Mouse (Mus musculus) neural tube, embryonic 11.5 days (tissue): Measurements from ENCODE around the gene Kif1a. TPM values are rescaled to one million over a fixed set of nuclear protein-coding genes. Genes with fewer than 3 reads are reported as not detected.

Source experiments
- ATAC-seq: fragments of 200-750 bp; cut with Nextera tagmentation; 2 replicates; pipeline ENCODE4 v1.8.0; 2017; ENCODE audit warnings: moderate number of reproducible peaks, mild to moderate bottlenecking, moderate TSS enrichment, moderate library complexity; ENCODE audit not compliant: insufficient read depth, low FRiP score, low TSS enrichment
- DNase-seq: peaks from one replicate; pipeline ENCODE4 v3.0.0-alpha.2; 2015; ENCODE audit warnings: low spot score
- H3K27ac ChIP-seq: fragments of 300-500 bp; sonication (generic); 2 replicates; pipeline ENCODE4 v1.5.1; 2014; ENCODE audit warnings: low read depth, mild to moderate bottlenecking, low read length
- H3K27me3 ChIP-seq: fragments of 300-500 bp; sonication (generic); 2 replicates; pipeline ENCODE4 v1.6.1; 2014; ENCODE audit warnings: mild to moderate bottlenecking, low read length, mixed read lengths; ENCODE audit not compliant: control insufficient read depth, insufficient read depth
- H3K36me3 ChIP-seq: fragments of 300-500 bp; sonication (generic); 2 replicates; pipeline ENCODE4 v1.6.1; 2014; ENCODE audit warnings: mild to moderate bottlenecking, low read length, moderate library complexity, mixed read lengths; ENCODE audit not compliant: control insufficient read depth, insufficient read depth
- H3K4me1 ChIP-seq: fragments of 300-500 bp; sonication (generic); 2 replicates; pipeline ENCODE4 v1.6.1; 2014; ENCODE audit warnings: low read length, mixed read lengths; ENCODE audit not compliant: control insufficient read depth, insufficient read depth
- H3K4me2 ChIP-seq: fragments of 300-500 bp; sonication (generic); 2 replicates; pipeline ENCODE4 v1.6.1; 2014; ENCODE audit warnings: low read depth, mild to moderate bottlenecking, moderate library complexity
- H3K4me3 ChIP-seq: fragments of 300-500 bp; sonication (generic); 2 replicates; pipeline ENCODE4 v1.5.1; 2014; ENCODE audit warnings: low read depth, low read length
- H3K9ac ChIP-seq: fragments of 300-500 bp; sonication (generic); 2 replicates; pipeline ENCODE4 v1.6.1; 2014; ENCODE audit warnings: mild to moderate bottlenecking, low read length
- H3K9me3 ChIP-seq: fragments of 300-500 bp; sonication (generic); 2 replicates; pipeline ENCODE4 v1.6.1; 2016; ENCODE audit warnings: low read length; ENCODE audit not compliant: control insufficient read depth
- WGBS: fragments of 180-500 bp; shearing (Covaris S2); extraction: QIAGEN DNeasy Blood & Tissue Kit; methylation state at CpG from one replicate; pipeline ENCODE4 v1.1.7; 2014; 5-methylcytosine and 5-hydroxymethylcytosine counted together
- polyA plus RNA-seq: library from polyadenylated mRNA; unstranded; fragments of >200 nt; fragmentation: Nextera tagmentation; extraction: Ambion mirVana; gene quantifications from 2 replicates; pipeline ENCODE4 v1.2.1, GENCODE M21; 2014

Gene Kif1a
- polyA plus RNA-seq, 1 experiment from 2014 or later, result 73.8 TPM

DNA sequence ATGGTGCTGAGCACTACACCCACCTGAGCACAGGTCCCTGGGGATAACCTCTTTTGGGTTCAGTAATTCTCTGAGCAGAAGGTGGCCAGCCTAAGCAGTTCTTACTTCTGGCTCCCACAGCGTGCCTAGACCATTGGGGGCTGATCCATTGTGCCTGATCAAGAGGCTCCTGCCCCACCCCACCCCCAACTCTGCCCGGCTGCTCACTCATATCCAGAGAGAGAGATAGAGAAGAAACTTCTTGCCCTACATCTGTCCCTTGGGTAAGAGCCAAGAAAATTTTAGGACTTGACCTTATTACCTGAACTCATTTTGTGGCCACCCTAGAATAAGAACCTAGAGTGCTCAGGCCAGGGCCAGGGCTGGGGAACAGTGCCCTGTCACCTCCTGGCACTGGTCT, 108.9 kb downstream of the Kif1a start:
- DNase-seq, result no peak
- no peak for ATAC-seq

DNA sequence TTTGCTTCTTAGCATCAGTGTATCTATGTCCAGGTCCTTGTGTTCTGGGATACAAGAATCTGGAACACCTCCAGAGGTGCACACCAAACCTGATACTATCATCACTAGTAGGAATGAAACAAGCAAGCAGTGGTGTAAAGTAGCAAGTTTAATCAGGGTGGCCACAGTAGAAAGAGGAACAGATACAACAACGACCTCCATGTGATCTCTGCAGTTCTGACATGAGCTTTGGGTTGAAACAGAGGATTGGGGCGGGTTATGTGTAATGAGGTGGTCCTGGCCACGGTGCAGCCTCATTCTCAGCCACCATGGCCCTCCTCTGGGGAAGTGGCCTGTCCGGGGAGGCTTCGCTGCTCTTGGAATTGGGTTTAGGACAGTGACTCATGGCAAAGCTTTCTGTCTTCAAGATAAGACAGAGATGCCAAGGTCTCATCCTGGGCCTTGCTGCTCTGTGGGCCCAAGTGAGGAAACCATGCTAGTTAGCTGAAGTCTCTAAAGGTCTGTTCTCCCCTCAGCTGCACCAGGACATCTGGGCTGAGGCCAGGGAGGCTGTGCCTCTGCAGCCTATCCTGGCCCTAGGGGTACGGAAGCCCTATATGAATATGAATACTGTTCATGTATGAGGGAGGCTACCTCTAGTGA, 109.4 kb downstream of the Kif1a start:
- no peak overlapping the region for H3K4me2 ChIP-seq
- H3K9ac ChIP-seq, result no peak overlapping the region
- H3K36me3 ChIP-seq, result no peaks in the 10 kb centered on the region
- no peak for ATAC-seq
- DNase-seq, result no peak
- no peak overlapping the region for H3K4me3 ChIP-seq
- H3K27ac ChIP-seq, result no peak overlapping the region
- no peaks in the 10 kb centered on the region for H3K9me3 ChIP-seq
- H3K27me3 ChIP-seq, result no peaks in the 10 kb centered on the region
- WGBS, result 81% methylated on average over 6 of the region's 6 CpGs
- H3K4me1 ChIP-seq, result no peaks in the 10 kb centered on the region

More for the DNA sequence above, 108.9 kb downstream of the Kif1a start:
- no peaks in the 10 kb centered on the region for H3K9me3 ChIP-seq
- no peaks in the 10 kb centered on the region for H3K36me3 ChIP-seq
- WGBS, result 73% methylated on average over 2 of the region's 2 CpGs
- H3K4me1 ChIP-seq, result no peaks in the 10 kb centered on the region
- no peak overlapping the region for H3K27ac ChIP-seq
- H3K4me2 ChIP-seq, result no peak overlapping the region
- H3K27me3 ChIP-seq, result no peaks in the 10 kb centered on the region
- no peak overlapping the region for H3K9ac ChIP-seq
- no peak overlapping the region for H3K4me3 ChIP-seq

DNA sequence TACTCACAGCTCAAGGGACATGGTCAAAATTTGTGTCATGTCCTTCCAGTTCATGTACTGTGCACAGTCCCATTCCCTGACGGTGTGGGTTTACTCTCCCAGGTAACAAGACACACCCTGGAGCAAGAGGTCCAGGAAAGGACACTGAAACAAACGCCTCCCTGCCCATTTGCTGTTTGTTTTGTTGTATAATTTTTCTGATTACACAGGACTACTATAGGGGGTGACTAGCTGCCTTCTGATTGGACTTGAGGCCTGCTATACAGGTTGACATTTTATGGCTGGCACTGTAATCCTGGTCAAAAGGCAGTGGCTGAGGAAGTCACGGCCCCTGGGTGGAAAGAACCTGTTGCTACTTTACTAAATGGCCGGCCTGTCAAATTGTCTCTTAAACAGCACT, 111.9 kb downstream of the Kif1a start:
- no peak overlapping the region for H3K9ac ChIP-seq
- no peaks in the 10 kb centered on the region for H3K27me3 ChIP-seq
- ATAC-seq (no peak), DNase-seq (no peak)
- no peak overlapping the region for H3K27ac ChIP-seq
- no peaks in the 10 kb centered on the region for H3K4me1 ChIP-seq
- no peaks in the 10 kb centered on the region for H3K9me3 ChIP-seq
- no peaks in the 10 kb centered on the region for H3K36me3 ChIP-seq
- H3K4me2 ChIP-seq, result no peak overlapping the region
- H3K4me3 ChIP-seq, result no peak overlapping the region
- 59% methylated on average over 4 of the region's 4 CpGs for WGBS

DNA sequence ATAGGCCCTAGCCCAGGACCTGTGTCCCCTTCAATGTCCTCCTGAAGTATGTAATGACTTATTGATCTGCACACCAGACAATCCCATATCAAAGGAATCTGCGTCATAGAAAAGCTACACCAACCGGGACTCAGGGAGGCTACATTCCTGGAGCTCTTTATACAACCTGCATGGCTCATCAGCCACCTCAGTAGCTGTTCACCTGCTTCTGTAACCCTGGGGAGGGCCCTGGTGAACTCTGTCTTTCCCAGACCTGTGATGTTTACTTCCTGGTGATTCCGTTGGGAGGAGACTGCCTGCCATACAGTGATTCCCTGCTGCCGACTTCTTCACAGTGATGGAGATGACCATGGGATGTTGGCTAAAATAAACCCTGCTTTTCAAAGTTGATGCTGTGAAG, 112.9 kb downstream of the Kif1a start:
- no peak overlapping the region for H3K4me3 ChIP-seq
- no peaks in the 10 kb centered on the region for H3K9me3 ChIP-seq
- H3K4me2 ChIP-seq, result no peak overlapping the region
- H3K4me1 ChIP-seq, result no peaks in the 10 kb centered on the region
- no peak overlapping the region for H3K27ac ChIP-seq
- no peak overlapping the region for H3K9ac ChIP-seq
- WGBS, result 74% methylated on average over 4 of the region's 4 CpGs
- H3K27me3 ChIP-seq, result no peaks in the 10 kb centered on the region
- DNase-seq, result no peak
- H3K36me3 ChIP-seq, result no peaks in the 10 kb centered on the region
- ATAC-seq, result no peak

DNA sequence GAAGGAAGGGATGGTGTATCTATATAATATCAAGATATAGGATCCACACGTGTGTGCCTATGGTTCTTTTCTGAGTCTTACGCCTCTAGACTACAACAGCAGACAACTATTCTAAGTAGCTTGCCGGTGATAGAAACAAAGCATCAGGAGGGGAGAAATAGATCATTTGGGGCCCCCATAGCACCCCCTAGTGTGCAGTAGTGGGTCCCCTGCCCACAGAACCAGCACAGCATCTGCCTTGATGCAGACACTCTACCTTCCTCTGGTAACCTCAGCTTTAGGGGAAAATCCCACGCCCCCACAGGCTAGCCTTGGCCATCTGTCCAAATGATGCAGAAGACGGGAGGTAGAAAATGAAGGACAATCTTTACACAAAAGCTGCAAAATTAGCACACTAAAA, 116.8 kb downstream of the Kif1a start:
- no peak overlapping the region for H3K9ac ChIP-seq
- DNase-seq (no peak), ATAC-seq (no peak)
- H3K27ac ChIP-seq, result no peak overlapping the region
- H3K4me1 ChIP-seq, result no peaks in the 10 kb centered on the region
- 90% methylated on average over 5 of the region's 5 CpGs for WGBS
- H3K4me3 ChIP-seq, result no peak overlapping the region
- no peaks in the 10 kb centered on the region for H3K27me3 ChIP-seq
- H3K4me2 ChIP-seq, result no peak overlapping the region
- no peaks in the 10 kb centered on the region for H3K9me3 ChIP-seq
- no peaks in the 10 kb centered on the region for H3K36me3 ChIP-seq

DNA sequence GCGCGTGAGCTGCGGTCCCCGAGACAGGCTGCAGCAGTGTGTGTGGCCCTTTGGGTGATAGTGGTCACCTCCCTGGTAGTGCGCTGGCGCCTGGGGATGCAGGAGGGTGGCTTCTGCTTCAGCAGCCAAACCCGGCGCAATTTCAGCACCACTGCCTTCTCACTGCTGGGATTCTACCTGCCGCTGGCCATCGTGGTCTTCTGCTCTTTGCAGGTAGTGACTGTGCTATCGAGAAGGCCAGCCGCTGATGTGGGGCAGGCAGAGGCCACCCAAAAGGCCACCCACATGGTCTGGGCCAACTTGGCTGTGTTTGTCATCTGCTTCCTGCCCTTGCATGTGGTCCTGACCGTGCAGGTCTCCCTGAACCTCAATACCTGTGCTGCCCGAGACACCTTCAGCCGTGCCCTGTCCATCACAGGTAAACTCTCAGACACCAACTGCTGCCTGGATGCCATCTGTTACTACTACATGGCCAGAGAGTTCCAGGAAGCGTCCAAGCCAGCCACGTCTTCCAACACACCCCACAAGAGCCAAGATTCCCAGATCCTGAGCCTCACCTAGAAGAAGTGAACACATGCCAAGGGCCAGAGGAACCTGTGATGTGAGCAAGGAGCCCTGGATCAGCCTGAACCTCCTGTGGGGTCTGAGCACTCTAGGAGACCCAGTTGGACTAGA, 118.7 kb downstream of the Kif1a start:
- Histone ChIP-seq H3K9ac (no peak overlapping the region), H3K4me2 (no peak overlapping the region), H3K27me3 (no peaks in the 10 kb centered on the region), H3K4me1 (no peaks in the 10 kb centered on the region), H3K9me3 (no peaks in the 10 kb centered on the region), H3K36me3 (no peaks in the 10 kb centered on the region), H3K4me3 (no peak overlapping the region), H3K27ac (no peak overlapping the region)
- WGBS, result 93% methylated on average over 17 of the region's 17 CpGs
- ATAC-seq (no peak), DNase-seq (no peak)

DNA sequence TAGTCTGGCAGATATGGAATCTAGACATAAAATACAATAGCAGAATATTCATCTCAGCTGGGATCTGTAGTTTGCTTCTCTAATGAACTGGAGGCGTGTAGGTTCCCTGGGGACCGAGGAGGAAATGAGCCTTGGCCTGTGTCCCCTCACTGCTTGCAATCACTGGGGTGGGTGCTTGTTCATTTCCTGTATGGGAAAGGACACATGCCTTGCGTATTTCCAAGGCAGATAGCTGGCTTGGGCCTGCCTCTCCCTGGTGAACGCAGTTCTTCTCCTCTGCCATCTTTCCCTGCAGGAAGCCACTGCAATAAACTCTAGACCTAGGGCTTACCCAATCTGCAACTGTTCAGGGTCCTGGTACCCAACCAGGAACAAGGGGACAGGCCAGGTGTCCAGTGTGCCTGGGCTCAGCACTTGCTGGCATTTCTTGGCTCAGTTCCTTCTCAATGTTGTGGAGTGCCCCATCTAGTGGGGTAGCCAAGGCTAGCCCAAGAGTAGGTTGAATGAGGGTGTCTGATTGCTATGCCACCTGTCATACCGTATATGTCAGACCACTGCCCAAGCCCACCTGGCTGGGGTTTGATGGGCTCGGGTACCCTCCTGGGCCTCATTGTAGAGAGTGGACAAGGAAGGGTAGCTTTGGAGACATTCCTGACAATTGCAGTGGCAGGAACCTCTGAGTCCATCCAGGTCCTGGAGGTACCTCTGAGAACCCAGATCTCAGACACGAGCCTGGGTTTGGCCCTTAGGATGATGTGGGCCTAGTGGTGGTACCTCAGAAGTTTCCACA, 120.5 kb downstream of the Kif1a start:
- no peaks in the 10 kb centered on the region for H3K4me1 ChIP-seq
- no peak overlapping the region for H3K4me3 ChIP-seq
- no peaks in the 10 kb centered on the region for H3K36me3 ChIP-seq
- H3K9me3 ChIP-seq, result no peaks in the 10 kb centered on the region
- 78% methylated on average over 7 of the region's 7 CpGs for WGBS
- DNase-seq (no peak), ATAC-seq (no peak)
- no peaks in the 10 kb centered on the region for H3K27me3 ChIP-seq
- H3K4me2 ChIP-seq, result no peak overlapping the region
- H3K27ac ChIP-seq, result no peak overlapping the region
- no peak overlapping the region for H3K9ac ChIP-seq

DNA sequence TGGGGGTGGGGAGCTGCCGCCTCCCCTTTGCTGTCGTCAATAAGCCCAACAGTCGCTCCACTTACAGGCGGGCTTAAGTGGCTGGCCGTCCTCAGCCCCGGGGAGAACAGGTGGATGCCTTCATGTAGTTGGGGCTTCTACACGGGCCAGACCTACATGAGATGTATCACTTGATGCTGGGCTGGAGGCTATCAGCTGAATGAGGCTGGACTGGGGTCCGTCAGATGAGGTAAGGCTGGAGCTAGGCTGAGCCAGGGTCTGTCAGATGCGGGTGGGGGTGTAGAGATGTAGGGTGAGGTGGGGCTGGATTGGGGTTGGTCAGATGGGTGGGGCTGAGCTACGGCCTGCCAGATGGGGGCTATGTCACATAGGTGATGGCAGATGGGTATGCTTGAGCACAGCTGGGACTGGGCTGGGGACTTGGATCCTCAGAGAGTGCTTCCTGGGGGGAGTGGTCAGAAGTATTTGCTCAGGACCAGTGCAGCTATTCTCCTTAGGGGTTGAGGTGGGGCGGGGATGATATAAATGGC, 122.6 kb downstream of the Kif1a start:
- no peaks in the 10 kb centered on the region for H3K4me1 ChIP-seq
- no peak overlapping the region for H3K4me2 ChIP-seq
- H3K27ac ChIP-seq, result no peak overlapping the region
- no peaks in the 10 kb centered on the region for H3K36me3 ChIP-seq
- WGBS, result 33% methylated on average over 11 of the region's 11 CpGs
- no peaks in the 10 kb centered on the region for H3K27me3 ChIP-seq
- ATAC-seq (no peak), DNase-seq (no peak)
- H3K4me3 ChIP-seq, result no peak overlapping the region
- no peak overlapping the region for H3K9ac ChIP-seq
- H3K9me3 ChIP-seq, result no peaks in the 10 kb centered on the region
